Mouse (Mus musculus) yolk sac, embryonic 10.5 days (tissue): Measurements from ENCODE around the gene Churc1.
"Not testable (repeated sequence)": the region's sequence is repeated elsewhere in the genome, so short reads cannot be mapped to it uniquely, and the experiment has no call there.

Experiments used
- DNase-seq: peaks from one replicate; pipeline ENCODE4 v3.0.0-alpha.2; 2017; ENCODE audit warnings: low spot score

Churc1 gene

DNA sequence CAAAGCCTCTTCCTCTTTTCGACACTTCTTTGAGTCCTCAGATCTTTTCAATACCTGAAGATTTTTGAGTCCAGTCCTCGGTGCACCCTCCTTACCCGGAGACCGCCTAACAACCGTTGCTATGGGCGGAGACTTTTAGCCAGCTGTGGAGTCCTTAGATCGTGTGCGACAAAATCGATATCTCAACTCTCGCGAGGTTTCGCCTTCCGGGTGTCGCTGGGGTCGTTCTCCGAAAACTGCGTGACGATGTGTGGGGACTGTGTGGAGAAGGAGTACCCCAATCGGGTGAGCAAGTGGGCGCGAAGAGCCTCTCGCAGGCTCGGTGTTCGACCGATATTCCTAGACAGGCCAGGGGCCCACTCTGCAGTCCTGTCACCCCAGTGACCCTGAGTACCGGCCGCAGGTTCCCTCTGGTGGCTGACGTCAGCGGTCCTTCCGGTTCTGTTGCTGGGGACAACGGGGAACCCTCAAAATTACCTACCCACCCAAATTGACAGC is at the start of gene Churc1, which contains the start of gene Fntb:
Gene Churc1 (plus strand): TSS at position 185 of the 498 bp plus-strand sequence.
Gene Fntb (plus strand): TSS at position 236 of the 498 bp plus-strand sequence.
- peak; percentile 93 for DNase-seq

DNA sequence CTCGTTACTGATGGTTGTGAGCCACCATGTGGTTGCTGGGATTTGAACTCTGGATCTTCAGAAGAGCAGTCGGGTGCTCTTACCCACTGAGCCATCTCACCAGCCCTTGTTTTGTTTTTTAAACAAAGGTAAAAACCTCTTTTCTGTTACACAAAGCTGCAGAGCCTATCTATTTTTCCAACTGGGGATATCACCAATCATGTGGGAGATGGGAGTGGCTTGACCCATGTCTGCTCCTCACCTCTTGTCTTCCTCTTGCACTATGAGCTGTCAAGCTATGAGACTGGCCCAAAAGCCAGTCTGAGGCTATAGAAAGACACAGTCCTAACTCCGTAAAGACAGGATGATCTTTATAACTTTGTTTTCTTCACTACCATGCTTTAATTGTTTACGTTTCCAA is 47.0 kb upstream of the Churc1 start:
- DNase-seq: no peak

DNA sequence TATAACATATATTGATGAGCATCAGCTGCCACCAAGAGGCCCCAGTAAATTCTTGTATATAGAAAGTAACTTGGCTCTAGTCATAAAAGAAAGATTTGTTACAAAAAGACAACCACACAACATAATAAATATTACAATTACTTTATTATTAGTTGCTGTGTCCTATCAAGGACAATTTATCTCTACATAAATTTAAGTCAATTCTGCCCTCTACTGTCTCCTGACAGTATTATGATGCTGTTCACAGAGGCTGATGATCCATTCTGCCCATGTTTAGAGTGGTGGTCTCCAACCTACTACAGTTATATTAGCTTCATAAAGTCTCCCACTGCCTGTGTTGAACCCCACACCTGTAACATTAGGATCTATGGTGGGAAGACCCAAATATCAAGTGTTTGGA is 44.8 kb upstream of the Churc1 start:
- no peak for DNase-seq

DNA sequence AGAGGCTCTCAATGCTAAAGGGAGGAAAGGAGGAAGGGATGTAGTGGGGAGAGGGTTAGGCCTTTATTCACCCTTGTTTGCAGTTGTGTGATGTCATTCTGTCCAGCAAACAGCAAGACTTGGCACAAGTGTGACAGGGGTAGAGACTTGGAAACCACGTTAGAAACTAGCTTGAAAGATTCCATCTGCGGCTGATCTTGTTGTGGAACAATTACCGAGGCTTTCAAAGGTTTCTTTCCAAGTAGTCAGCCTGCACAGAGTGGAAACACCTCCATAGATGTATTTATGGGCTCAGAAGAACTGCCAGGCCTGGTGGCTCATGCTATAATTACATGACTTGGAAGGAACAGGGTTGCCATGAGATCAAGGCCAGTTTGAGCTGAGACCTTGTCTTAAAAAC is 43.3 kb upstream of the Churc1 start:
- no peak for DNase-seq

DNA sequence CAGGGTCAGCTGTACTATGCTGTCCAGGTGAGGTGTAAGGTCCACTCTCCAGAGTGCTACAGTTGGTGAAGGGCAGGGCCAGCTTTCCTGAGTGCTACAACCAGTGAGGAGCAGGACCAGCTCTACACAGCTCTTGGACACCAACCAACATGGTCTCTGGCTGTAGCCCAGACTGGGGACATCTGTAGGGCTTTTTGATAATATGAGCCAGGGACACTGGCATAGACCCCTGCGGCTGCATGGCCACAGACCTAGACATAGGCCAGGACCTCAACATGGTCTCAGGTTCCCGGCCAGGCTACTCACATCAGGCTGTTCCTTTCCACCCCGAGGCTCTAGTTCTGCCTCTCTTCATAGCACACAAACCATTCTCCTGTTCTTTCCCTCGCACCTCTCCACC is 37.4 kb upstream of the Churc1 start:
- DNase-seq: no peak

DNA sequence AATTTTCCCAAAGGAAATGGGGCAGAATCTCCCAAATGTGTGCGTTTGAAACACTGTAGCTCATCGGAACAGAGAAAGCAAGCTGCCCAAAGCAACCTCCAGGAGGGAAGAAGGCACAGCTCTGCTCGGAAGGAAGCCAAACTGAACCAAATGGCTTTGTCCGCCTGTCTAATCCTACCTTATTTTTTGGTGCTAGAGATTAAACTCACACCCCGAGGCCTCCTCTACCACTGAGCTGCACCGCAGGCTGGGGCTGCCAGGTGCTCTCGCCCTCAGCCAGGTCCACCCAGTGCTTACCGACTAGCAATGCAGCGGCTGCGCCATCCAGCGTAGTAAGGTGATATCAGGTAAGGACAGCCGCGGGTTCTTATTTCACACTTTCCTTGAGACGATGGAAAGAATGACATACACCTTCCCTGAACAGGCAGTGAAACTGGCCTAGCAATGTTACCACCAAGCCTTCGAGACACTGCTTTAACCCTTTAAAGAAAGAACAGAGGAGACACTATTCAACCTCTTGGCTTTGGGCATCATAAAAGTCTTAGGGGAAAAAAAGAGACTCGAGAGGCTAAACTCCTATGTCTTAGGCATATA is 14.4 kb upstream of the Churc1 start:
- DNase-seq: no peak

DNA sequence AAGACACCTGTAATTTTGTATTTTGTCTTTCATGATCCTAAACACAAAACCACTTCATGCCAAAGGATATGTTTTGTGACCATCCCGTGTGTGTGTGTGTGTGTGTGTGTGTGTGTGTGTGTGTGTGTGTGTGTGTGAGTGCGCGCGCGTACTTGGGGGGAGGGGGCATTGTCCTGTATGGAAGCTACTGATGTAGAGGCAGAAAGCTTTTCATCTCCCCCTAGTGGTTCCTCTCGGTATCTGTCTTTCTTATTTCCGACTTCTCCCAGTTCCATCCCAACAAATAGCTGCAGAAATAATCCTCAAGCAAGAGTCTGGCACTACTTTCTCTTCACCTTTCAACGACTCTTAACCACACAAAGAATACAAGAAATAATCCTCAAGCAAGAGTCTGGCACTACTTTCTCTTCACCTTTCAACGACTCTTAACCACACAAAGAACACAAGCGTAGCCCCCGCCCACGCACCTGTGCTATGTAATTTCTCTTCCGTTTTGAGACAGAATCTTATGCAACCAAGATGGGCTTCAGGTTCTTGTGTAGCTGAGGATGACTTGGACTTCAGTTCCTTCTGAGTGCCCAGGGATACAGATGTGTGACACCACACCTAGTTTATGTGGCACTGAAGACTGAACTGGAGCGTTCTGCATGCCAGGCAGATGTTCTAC is 12.6 kb upstream of the Churc1 start:
- DNase-seq: peak; percentile 7

DNA sequence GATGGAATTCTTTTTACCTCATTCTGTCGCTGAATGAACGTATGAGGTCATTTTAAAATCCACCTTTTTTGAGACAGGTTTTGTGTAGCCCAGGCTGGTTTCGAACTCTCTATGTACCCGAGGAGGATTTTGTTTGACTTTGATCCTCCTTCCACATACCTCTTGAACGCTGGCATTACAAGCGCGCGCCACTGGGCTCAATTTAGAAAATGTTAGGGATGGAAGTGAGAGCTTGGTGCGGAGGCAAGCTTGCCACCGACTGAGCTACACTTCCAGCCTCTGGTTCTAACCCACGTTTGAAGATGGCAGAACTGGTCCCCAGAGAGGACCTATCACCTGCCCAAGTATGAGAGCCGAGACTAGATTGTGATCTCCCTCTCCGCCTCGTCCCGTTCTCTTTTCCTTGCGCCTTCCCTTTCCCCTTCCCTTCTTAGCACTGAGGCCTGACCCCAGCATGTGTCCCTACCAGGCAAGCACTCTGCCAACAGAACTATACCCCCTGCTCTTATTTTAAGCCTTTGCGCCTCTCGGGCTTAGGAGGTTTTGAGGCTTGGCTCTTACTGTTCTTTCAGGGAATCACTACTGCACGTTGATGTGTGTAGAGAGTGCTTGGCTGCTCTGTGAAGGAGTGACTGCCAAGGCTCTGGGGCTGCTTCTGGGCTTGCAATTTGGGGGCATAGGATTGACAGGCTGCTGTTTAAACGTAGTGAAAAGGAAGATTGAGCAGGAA is 728 bp downstream of the Churc1 start:
- DNase-seq: no peak

DNA sequence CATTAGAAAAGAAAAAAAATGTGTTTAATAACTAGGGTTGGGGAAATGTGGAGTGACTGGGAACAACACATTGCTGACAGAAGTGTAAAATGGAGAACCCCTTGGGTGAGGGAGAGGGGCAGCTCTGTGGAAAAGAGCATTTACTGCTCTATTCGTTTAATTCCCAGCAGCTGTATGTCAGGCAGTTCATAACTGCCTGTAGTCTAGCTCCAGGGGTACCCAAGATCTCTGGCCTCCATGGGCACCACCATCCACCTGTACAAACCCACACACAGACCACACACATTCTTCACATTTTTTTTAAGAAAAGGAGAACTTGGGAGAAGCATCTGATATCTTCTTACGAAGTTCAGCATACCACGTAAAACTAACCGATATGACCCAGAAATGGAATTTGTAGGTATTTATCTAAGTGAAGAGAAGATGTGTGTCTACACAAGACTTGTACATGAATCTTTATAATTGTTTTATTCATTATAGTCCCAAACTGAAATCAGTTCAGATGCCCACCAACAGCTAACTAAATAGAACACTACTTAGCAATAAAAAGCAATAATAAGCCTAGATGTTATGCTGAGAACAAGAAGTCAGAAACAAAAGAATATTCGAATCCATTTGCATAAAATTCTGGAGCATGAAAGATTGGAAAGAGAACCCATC is 5.6 kb downstream of the Churc1 start:
- DNase-seq: no peak

DNA sequence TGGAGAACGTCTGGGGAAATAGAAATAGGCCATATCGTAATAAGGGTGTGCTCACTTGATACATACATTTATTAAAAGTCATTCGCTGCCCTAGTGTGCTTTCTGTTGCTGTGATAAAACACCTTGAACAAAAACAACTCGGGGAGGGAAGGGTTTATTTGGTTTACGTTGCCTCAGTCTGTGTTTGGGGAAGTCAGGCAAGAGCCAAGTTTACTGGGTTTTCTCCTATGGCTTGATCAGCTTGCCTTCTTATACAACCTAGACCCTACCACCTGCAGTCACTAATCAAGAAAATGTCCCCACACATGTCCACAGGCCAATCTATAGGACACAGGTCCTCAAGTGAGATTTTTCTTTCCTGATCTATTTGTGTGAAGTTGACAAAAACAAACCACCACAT is 6.2 kb downstream of the Churc1 start:
- DNase-seq: no peak

DNA sequence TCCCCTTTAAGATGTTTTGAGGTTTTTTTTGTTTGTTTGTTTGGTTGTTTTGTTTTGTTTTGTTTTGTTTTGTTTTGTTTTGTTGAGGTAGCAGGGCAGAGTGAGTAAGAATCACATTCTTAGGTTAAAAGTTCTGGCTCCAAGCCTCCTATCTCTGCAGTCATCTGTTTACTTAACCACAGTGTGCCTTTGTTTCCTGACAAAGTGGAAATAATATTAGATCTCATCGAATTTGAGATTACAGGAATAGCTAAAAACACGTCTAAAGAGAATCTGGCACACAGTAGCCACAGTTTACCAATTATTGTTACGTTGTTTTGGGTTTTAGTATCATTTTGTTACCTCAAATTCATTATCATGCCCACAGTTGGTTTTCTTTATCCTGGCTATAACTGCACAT is 9.3 kb downstream of the Churc1 start:
- DNase-seq: no peak

DNA sequence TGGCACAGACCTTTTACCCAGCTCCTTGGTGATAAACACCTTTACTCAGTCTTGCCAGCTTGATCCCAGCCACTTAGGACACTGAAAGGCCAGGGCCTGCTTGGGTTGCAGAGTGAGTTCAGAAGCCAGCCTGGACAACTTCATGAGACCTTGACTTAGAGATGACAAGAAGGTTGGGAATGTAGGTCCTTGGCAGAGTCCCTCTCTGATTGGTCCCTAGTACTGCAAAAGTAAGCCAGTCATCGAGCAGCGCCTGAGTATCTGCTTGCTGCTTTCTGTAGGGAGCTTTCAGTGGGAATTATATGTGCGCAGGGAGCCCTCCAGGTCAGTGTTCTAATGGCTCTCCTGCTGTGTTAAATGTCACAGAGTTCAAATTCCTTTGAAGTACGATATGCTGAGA is 9.8 kb downstream of the Churc1 start:
- DNase-seq: no peak

DNA sequence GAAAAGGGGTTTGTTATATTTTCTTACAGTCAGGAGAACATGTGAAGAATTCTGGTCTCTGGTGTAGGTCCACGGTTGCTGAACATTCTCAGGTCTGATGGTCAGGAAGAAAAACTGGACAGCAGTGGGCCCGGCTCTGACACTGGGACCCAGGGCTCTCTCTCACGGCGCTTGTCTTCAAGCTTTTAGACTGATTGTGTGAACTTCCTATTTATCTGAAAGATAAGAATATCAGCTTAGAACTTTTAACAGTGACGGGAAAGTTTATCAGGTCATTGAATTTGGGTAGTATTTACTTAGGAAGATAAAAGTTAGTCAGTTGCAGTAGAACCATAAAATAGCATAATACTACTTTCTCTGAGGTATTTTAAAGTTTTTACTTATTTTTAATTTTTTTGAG is 11.6 kb downstream of the Churc1 start:
- no peak for DNase-seq

DNA sequence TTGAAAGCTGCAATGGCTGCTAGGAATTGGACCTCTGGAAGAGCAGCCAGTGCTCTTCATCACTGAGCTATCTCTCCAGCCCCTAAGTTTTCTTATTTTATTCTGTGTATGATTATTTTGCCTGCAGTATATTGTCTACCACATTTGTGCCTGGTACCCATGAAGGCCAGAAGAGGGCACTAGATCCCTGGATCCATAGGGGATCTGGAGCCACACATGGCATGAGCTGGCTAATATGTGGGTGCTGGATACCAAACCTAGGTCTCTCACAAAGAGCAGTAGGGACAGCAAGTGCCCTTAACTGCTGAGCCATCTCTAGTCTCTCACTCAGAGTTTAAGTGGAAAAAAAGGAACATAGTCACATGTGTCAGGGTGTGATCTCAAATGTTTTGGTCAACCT is 12.5 kb downstream of the Churc1 start:
- DNase-seq: no peak

DNA sequence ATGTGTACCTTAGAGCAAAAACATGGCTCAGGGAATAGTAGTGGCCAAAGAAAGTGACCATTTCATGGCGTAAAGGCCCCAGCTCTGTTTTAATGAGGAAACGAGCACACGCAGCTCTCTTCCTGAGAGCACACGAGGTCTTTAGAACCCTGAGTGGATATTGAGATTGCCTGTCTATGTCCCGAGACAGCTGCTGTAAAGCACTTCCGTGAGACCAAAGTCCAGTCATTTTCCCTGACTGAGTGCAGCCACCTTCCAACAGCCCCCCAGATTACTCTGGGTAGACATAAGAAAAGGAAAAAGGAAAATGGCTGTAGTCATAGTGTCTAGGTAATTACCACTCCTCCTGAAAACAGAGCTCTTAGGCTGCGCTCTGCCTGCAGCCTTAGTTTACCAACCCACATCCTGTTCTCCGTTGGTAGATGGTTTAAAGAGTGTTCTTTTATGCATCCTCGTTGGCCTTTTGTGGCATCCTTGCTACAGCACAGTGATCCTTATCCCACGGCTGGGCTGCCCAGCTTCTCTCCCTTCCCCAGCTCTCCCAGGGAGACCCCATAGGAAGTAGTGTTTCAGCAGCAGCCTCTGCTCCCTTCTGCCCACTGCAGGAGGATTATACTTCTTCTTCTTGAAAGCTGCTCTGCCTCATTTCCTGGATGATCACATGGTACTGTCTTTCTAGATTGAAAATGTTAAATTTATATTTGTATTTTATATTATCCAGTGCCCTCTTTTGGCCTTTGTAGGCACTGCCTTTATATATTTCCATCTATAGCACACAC is 13.2 kb downstream of the Churc1 start:
- DNase-seq: no peak

DNA sequence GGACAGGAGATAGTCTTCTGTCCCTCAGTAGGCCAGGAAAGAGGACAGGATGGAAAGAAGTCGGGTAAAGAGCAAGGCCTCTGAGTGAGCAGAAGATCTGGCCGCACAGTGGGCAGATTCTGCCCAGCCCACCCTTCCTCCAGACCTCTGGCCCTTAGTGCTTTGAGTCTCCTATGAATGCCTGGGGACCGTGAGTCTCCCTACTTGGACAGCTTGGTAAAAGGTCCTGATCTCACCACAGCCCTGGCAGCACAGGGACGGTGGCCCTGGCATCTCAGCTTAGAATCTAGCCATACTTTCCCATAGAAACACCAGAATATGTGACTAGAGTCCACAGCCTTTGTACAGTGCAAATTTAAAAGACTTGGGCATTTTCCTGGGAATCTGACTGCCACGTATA is 14.6 kb downstream of the Churc1 start:
- DNase-seq: no peak

DNA sequence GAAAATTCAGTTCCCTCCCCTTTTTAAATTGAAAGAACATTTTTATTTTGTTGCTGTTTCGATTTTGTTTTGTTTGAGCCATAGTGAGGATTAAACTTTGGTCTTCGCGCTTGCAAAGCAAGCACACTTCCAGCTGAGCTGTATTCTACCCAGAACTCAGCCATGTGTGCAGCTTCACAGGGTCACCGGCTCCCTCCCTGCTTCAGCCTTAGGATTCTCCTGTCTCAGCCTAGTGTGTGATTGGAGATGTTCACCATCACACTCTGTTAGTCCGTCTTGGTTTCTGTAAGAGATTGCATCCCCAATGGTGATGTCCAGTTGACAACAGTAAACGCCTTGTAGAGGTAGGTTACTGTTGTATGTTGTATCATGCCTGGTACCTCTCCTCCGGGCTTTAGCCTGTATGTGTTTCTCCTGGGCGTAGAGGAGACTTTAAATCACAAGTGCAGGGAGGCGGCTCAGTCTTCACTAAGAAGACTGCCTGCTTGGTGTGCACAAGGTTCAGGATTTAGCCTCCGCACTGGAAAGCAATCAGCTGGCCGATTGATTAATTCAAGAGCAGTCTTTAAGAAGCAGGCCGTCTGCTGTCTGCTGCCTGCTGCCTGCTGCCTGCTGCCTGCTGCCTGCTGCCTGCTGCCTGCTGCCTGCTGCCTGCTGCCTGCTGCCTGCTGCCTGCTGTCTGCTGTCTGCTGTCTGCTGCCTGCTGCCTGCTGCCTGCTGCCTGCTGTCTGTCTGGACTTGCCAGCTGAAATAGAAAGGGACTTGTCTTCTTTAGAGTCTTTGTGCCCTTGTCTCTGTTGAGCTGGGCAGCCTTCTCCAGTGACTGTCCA is 15.5 kb downstream of the Churc1 start:
- no peak for DNase-seq

DNA sequence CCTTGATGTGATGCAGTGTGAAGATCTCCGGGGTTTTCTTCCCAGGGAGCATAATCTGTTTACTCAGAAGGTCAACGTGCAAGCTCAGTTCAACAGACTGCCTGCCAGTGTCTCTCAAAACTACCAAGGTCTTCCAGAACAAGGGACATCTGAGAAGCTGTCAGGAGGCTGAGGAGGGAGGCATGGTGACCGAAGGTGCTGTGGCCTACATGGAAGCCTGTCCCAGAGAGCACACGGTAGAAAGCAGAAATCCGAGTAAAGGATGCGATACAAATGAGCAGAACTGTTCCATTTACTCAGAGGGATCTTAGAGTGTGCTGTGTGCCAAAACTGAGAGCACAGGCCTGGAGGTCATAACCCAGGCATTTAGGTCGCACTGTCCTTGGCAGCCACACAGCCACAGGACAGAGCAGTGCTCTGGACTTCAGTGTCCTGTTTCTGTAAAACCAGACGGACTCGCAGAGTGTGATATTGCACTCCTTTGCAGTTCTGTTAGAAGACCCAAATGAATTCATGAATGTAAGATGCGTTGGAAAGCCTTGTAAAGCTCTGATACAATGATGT is 18.8 kb downstream of the Churc1 start:
- DNase-seq: peak; percentile 62

DNA sequence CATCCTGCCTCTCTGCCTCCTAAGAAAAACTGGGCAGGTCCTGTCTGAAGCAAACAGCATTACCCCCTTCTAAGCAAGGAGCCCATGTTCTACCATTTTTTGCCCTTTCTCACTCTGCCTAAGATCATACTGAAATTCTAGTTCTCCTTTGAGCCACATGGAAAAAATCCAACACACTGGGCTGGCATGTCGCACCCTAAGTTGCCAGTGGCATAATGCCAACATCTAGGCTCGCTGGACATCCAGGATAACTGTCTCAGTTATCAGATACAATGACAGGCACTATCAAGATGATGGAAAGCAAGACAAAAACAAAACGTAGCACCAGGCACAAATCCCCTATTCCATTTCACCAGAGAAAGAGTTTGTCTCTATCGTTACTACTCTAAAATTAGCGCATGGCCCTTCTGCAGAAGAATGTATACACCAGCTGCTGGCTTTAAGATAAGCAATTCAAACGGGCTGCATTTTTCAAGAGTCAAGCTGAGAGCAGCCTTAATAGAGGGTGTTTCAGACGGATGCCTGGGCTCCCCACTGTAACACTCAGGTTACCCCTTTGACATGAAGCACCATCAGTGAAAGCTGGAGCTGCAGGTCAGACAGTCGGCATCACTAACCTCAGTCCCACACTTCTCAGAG is 25.2 kb downstream of the Churc1 start:
- no peak for DNase-seq

DNA sequence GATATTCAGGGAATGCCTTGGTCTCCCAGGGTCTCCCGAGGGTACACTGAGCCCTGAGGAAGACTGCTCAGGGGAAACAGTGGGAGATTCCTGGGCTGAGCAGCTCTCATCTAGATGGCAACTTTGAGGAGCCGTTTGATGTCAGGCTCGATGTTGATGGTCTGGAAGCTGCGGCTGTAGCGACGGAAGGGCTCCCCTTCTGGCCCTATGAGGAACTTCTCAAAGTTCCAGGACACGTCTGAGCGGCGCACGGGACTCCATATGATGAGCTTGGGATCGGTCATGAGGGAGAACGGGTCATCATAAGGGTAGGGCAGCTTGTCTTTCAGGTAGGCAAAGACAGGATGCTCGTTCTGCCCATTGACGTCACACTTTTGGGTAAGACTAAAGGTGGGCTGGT is 27.2 kb downstream of the Churc1 start:
- DNase-seq: not testable (repeated sequence)
